Mouse (Mus musculus): ENCODE results near the gene Eif4a2. TPM values are rescaled to one million over a fixed set of nuclear protein-coding genes. Genes with fewer than 3 reads are reported as not detected.
"Not testable (repeated sequence)": the region's sequence is repeated elsewhere in the genome, so short reads cannot be mapped to it uniquely, and the experiment has no call there.

Eif4a2 gene
- polyA plus RNA-seq, 1 experiment from 2014 or later, result 352 TPM

- Histone ChIP-seq H3K27ac (no peak overlapping the region), H3K36me3 (replicated peaks; ENCODE audit: control insufficient read depth, insufficient read depth) (no peaks in the 10 kb centered on the region), H3K4me2 (replicated peaks) (no peak overlapping the region), H3K4me3 (replicated peaks; ENCODE audit: low read length) (no peak overlapping the region), H3K9ac (no peak overlapping the region), H3K27me3 (ENCODE audit: control insufficient read depth, insufficient read depth, low read length) (no peaks in the 10 kb centered on the region), H3K9me3 (ENCODE audit: control insufficient read depth, low read length) (no peaks in the 10 kb centered on the region), H3K4me1 (replicated peaks; ENCODE audit: control insufficient read depth, insufficient read depth, low read length) (no peaks in the 10 kb centered on the region)
- 81% methylated on average over 13 of the region's 13 CpGs for WGBS
- no peak for ATAC-seq (ENCODE audit: low FRiP score)
- DNase-seq (ENCODE audit: low spot score), result no peak
Measured at GRCm38 (mm10) chr16:23093321-23093953, 13.8 kb upstream of the Eif4a2 start.

GRCm38 (mm10) chr16:23094136-23094535, 13.1 kb upstream of the Eif4a2 start:
- 90% methylated on average over 6 of the region's 6 CpGs for WGBS
- H3K4me2 ChIP-seq (replicated peaks), result no peak overlapping the region
- DNase-seq (ENCODE audit: low spot score), result no peak

DNA sequence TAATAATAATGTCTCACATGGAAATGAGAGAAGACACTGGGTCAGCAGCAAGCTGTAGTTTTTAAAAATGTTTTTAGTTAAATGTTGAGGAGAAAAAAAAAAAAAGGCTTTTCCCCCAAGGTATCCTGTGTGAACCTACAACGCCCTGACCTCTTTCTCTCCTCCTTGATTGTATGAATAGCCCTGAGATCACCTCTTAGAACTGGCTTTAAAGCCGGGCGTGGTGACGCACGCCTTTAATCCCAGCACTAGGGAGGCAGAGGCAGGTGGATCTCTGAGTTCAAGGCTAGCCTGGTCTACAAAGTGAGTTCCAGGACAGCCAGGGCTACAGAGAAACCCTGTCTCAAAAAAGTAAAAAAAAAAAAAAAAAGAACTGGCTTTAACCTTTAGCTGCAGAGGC, 11.7 kb upstream of the Eif4a2 start:
- 96% methylated on average over 5 of the region's 5 CpGs for WGBS
- DNase-seq (ENCODE audit: low spot score); H3K9me3 ChIP-seq (ENCODE audit: control insufficient read depth, low read length); H3K36me3 ChIP-seq (replicated peaks; ENCODE audit: control insufficient read depth, insufficient read depth); H3K4me1 ChIP-seq (replicated peaks; ENCODE audit: control insufficient read depth, insufficient read depth, low read length); H3K27ac ChIP-seq; H3K4me3 ChIP-seq (replicated peaks; ENCODE audit: low read length); H3K9ac ChIP-seq; H3K4me2 ChIP-seq (replicated peaks); ATAC-seq (ENCODE audit: low FRiP score): not testable (repeated sequence)
- H3K27me3 ChIP-seq (ENCODE audit: control insufficient read depth, insufficient read depth, low read length), result peaks cover 14% of the 10 kb centered on the region

More at GRCm38 (mm10) chr16:23094136-23094535, 13.1 kb upstream of the Eif4a2 start:
- Histone ChIP-seq H3K4me3 (replicated peaks; ENCODE audit: low read length) (no peak overlapping the region), H3K36me3 (replicated peaks; ENCODE audit: control insufficient read depth, insufficient read depth) (no peaks in the 10 kb centered on the region), H3K27ac (no peak overlapping the region), H3K27me3 (ENCODE audit: control insufficient read depth, insufficient read depth, low read length) (0 out of 2 replicates have a peak, but pooled peaks cover under 1% of the 10 kb centered on the region), H3K9ac (no peak overlapping the region), H3K9me3 (ENCODE audit: control insufficient read depth, low read length) (no peaks in the 10 kb centered on the region), H3K4me1 (replicated peaks; ENCODE audit: control insufficient read depth, insufficient read depth, low read length) (no peaks in the 10 kb centered on the region)
- no peak for ATAC-seq (ENCODE audit: low FRiP score)

GRCm38 (mm10) chr16:23096886-23097285, 10.4 kb upstream of the Eif4a2 start:
- not testable (repeated sequence) for H3K4me1 ChIP-seq (replicated peaks; ENCODE audit: control insufficient read depth, insufficient read depth, low read length); ATAC-seq (ENCODE audit: low FRiP score); DNase-seq (ENCODE audit: low spot score); H3K4me3 ChIP-seq (replicated peaks; ENCODE audit: low read length); H3K9me3 ChIP-seq (ENCODE audit: control insufficient read depth, low read length); H3K27ac ChIP-seq; H3K36me3 ChIP-seq (replicated peaks; ENCODE audit: control insufficient read depth, insufficient read depth); H3K4me2 ChIP-seq (replicated peaks); H3K9ac ChIP-seq
- WGBS, result 94% methylated on average over 1 of the region's 1 CpGs
- H3K27me3 ChIP-seq (ENCODE audit: control insufficient read depth, insufficient read depth, low read length), result peaks cover 22% of the 10 kb centered on the region

DNA sequence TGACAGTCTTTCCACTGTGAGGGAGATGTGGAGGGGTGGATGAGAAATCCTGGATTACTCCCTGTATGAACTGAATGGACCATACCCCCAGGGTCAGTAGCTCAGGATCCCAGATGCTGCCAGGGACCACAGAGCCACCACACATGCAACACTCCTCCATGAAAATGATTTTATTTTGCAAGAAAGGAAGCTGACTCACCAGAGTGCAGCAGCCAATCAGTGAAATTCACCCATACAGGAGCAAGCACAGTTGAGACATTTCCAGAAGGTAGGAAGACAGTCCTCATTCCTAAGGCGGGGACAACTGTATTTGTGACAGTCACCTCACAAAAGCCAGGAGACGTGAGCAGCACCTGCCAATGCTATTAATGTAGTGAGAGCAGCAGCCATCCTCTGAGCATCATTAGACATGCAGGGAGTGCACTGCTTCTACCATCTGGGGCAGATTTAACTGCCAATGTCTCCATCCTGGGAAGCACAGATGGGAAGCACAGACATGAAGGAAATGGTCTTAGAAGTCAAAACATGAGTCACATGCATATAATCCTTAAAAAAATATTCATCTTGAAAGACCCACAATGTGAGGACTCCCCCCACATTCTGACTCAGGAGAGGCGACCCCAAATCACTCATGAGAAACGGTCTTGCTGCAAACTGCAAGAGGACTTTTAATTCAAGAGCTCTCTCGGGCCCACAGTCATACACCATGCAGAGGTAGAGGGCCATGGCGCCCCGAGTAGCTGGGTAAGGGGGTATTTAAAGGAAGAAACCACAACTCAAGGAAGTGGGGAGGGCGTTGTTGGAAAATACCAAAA, 9.7 kb upstream of the Eif4a2 start:
- ATAC-seq (ENCODE audit: low FRiP score); H3K36me3 ChIP-seq (replicated peaks; ENCODE audit: control insufficient read depth, insufficient read depth); H3K4me1 ChIP-seq (replicated peaks; ENCODE audit: control insufficient read depth, insufficient read depth, low read length); H3K27ac ChIP-seq; H3K9ac ChIP-seq; H3K9me3 ChIP-seq (ENCODE audit: control insufficient read depth, low read length); DNase-seq (ENCODE audit: low spot score); H3K4me2 ChIP-seq (replicated peaks); H3K4me3 ChIP-seq (replicated peaks; ENCODE audit: low read length): not testable (repeated sequence)
- H3K27me3 ChIP-seq (ENCODE audit: control insufficient read depth, insufficient read depth, low read length), result peaks cover 22% of the 10 kb centered on the region
- WGBS, result 79% methylated on average over 8 of the region's 8 CpGs

GRCm38 (mm10) chr16:23098105-23098452, 9.2 kb upstream of the Eif4a2 start:
- WGBS, result 90% methylated on average over 1 of the region's 1 CpGs

GRCm38 (mm10) chr16:23099632-23100031, 7.6 kb upstream of the Eif4a2 start:
- ATAC-seq (ENCODE audit: low FRiP score), result no peak
- Histone ChIP-seq H3K9me3 (ENCODE audit: control insufficient read depth, low read length) (no peaks in the 10 kb centered on the region), H3K4me3 (replicated peaks; ENCODE audit: low read length) (peak overlapping the region; percentile 27), H3K27me3 (ENCODE audit: control insufficient read depth, insufficient read depth, low read length) (peaks cover 22% of the 10 kb centered on the region), H3K4me1 (replicated peaks; ENCODE audit: control insufficient read depth, insufficient read depth, low read length) (no peaks in the 10 kb centered on the region; the same call in 1 of the 2 replicates), H3K9ac (peak overlapping the region; percentile 44), H3K36me3 (replicated peaks; ENCODE audit: control insufficient read depth, insufficient read depth) (no peaks in the 10 kb centered on the region), H3K27ac (no peak overlapping the region), H3K4me2 (replicated peaks) (peak overlapping the region; percentile 62)
- 2% methylated on average over 12 of the region's 12 CpGs for WGBS
- no peak for DNase-seq (ENCODE audit: low spot score)

More at GRCm38 (mm10) chr16:23098105-23098452, 9.2 kb upstream of the Eif4a2 start:
- H3K9me3 ChIP-seq (ENCODE audit: control insufficient read depth, low read length); H3K9ac ChIP-seq; H3K4me2 ChIP-seq (replicated peaks); DNase-seq (ENCODE audit: low spot score); H3K27ac ChIP-seq; ATAC-seq (ENCODE audit: low FRiP score); H3K4me3 ChIP-seq (replicated peaks; ENCODE audit: low read length); H3K4me1 ChIP-seq (replicated peaks; ENCODE audit: control insufficient read depth, insufficient read depth, low read length); H3K36me3 ChIP-seq (replicated peaks; ENCODE audit: control insufficient read depth, insufficient read depth): not testable (repeated sequence)
- peaks cover 22% of the 10 kb centered on the region for H3K27me3 ChIP-seq (ENCODE audit: control insufficient read depth, insufficient read depth, low read length)

- H3K4me3 ChIP-seq (replicated peaks; ENCODE audit: low read length), result peak overlapping the region; percentile 27
- DNase-seq (ENCODE audit: low spot score) (no peak), ATAC-seq (ENCODE audit: low FRiP score) (peak; percentile 40; the same call in 1 of the 2 replicates)
- no peaks in the 10 kb centered on the region for H3K36me3 ChIP-seq (replicated peaks; ENCODE audit: control insufficient read depth, insufficient read depth)
- peaks cover 22% of the 10 kb centered on the region for H3K27me3 ChIP-seq (ENCODE audit: control insufficient read depth, insufficient read depth, low read length)
- no peaks in the 10 kb centered on the region for H3K9me3 ChIP-seq (ENCODE audit: control insufficient read depth, low read length)
- H3K27ac ChIP-seq, result no peak overlapping the region
- peak overlapping the region; percentile 62 for H3K4me2 ChIP-seq (replicated peaks)
- peak overlapping the region; percentile 44 for H3K9ac ChIP-seq
- no peaks in the 10 kb centered on the region; the same call in 1 of the 2 replicates for H3K4me1 ChIP-seq (replicated peaks; ENCODE audit: control insufficient read depth, insufficient read depth, low read length)
- WGBS, result 2% methylated on average over 9 of the region's 9 CpGs
Measured at GRCm38 (mm10) chr16:23100099-23100575, 7.1 kb upstream of the Eif4a2 start.

- no peak overlapping the region for H3K4me3 ChIP-seq (replicated peaks; ENCODE audit: low read length)
- DNase-seq (ENCODE audit: low spot score), result no peak
Measured at GRCm38 (mm10) chr16:23100613-23101012, 6.6 kb upstream of the Eif4a2 start.

More at GRCm38 (mm10) chr16:23100613-23101012, 6.6 kb upstream of the Eif4a2 start:
- H3K4me2 ChIP-seq (replicated peaks), result peak overlapping the region; percentile 62
- H3K27ac ChIP-seq, result no peak overlapping the region
- H3K9ac ChIP-seq, result peak overlapping the region; percentile 44; the same call in 1 of the 2 replicates
- H3K27me3 ChIP-seq (ENCODE audit: control insufficient read depth, insufficient read depth, low read length), result peaks cover 22% of the 10 kb centered on the region
- H3K9me3 ChIP-seq (ENCODE audit: control insufficient read depth, low read length), result no peaks in the 10 kb centered on the region
- WGBS, result 11% methylated on average over 10 of the region's 10 CpGs
- no peaks in the 10 kb centered on the region for H3K36me3 ChIP-seq (replicated peaks; ENCODE audit: control insufficient read depth, insufficient read depth)
- no peaks in the 10 kb centered on the region; the same call in 1 of the 2 replicates for H3K4me1 ChIP-seq (replicated peaks; ENCODE audit: control insufficient read depth, insufficient read depth, low read length)
- peak; percentile 14; the same call in 1 of the 2 replicates for ATAC-seq (ENCODE audit: low FRiP score)
